Mouse (Mus musculus): ENCODE results near the gene Fn3krp. TPM values are rescaled to one million over a fixed set of nuclear protein-coding genes. Genes with fewer than 3 reads are reported as not detected.
A peak's percentile ranks its signal among the peaks of the same experiment; 100 is the strongest.

The Fn3krp gene
- 7.4 and 7.8 TPM in 2 replicates for polyA plus RNA-seq (2015; fragmentation: Nextera tagmentation; extraction: Ambion mirVana)

GRCm38 (mm10) chr11:121420830-121421552, at the start of gene Fn3krp:
Fn3krp (plus strand) TSS chr11:121421401.
- DNase-seq (ENCODE audit: low spot score) = peak; percentile 98

DNA sequence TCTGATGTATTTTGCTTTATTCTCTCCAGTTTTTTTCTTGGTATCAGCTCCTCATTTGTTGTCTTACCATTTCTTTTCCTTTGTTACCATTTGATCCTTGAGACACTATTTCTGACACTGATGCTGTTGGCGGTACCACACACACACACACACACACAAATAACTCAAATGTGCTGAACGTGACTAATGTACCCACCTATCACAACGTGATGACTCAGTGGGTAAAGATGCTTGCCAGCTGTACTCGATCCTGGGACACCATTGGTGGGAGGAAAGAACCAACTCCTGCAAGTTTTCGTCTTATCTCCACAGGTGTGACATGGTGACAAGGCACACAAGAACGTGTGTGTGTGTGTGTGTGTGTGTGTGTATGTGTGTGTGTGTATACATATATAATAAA, 47.9 kb upstream of the Fn3krp start:
- no peak for DNase-seq (ENCODE audit: low spot score)

DNA sequence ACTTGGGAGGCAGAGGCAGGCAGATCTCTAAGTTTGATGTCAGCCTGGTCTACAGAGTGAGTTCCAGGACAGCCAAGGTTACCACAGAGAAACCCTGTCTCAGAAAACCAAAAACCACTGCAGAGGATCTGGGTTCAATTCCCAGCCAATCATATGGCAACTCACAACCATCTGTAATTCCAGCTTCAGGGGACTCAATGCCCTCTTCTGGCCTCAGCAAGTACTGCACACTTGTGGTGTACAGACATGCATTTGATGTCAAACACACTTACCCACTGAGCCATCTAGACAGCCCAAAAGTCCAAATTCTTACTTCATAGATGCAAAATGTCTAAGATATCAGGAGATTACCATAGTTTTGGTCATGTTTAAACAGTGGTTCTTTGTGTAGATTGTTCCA, 42.6 kb upstream of the Fn3krp start:
- no peak for DNase-seq (ENCODE audit: low spot score)

DNA sequence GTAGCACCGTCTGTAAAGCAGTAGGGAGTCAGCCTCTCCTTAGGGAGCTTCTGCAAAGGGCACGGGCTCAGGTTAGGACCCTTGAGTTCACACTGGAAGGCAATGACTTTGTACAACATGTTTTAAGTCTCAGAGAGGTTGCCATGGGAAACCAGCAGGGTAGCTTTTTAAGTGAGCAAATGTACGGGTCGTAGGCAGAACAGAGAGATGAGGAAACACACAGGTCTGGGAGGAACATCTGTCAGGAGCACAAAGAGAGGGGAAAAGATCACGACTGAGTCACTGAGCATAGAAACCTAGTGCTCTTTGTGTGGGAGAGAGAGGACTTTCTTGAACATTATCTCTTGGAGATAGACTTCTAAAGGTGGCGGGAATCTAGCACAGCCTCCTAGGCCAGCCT, 40.9 kb upstream of the Fn3krp start:
- DNase-seq (ENCODE audit: low spot score) = no peak

GRCm38 (mm10) chr11:121387750-121388553, 33.2 kb upstream of the Fn3krp start, which contains the start of gene Rab40b:
Rab40b (minus strand) TSS chr11:121388251.
- DNase-seq (ENCODE audit: low spot score) = peak; percentile 77

- DNase-seq (ENCODE audit: low spot score) = no peak
These were observed 32.7 kb upstream of the Fn3krp start for GRCm38 (mm10) chr11:121388554-121388945.

DNA sequence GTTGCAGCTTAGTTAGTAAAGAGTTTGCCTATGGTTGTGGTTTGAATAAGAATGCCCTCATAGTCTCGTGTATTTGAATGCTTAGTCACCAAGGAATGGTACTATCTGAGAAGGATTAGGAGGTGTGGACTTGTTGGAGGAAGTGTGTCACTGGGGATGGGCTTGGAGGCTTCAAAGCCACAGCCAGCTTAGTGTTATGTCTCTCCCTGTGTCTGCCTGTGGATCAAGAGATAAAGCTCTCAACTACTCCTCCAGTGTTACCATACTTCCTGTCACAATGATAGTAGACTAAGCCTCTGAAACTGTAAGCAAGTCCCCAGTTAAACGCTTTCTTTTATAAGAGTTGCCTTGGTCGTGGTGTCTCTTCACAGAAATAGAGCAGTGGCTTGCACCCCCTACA, 30.4 kb upstream of the Fn3krp start:
- no peak for DNase-seq (ENCODE audit: low spot score)

DNA sequence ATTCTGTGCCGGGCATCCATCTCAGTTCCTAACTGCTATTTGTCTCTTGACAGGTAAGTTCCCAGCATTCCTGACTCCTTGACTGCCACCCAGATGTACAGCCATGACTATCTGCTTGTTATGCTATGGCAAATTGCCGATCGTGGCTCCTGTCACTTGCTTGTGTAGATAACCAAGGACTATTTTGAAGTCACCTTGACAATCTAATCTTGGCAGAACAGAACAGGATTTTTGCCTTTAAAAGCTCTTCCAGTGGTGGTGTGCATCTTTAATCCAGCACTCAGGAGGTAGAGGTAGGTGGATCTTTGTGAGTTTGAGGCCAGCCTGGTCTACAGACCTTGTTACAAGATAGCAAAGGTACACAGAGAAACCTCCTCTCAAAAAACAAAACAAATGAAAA, 28.8 kb upstream of the Fn3krp start:
- no peak for DNase-seq (ENCODE audit: low spot score)

DNA sequence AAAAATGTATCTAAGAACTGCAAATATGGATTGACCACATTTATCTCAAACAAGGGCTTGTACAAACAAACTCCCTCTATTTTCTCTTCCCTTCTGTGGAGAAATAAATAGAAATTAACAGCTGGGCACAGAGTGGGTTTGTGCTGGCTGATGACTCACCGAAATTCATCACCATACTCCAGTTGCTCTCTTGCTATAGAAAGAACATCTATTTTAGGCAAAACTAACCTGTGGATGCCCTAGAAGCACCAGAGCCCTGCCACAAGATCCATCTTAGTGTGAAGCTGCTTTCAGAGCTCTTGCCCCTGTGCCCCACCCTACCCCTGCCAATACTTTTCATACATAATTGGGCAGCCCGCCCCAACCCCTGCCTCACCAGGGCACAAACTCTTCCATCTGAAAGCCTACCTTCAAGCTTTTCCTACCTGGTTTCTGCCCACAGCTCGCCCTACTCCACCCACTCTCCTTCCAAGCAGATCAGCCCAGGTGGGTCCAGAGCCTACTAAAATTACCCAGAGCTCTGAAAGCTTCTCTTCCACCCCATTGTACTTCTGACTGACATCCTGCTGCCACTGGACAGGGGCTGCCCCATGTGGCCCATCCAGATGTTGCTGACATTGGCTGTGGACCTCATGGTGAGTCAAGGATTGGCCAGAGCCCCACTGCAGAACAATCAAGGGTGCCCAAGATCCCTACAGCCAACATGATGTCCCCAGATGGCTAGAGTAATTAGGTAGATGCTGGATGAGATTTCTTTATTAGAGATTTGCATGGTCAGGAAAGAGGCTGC, 13.6 kb upstream of the Fn3krp start:
- DNase-seq (ENCODE audit: low spot score) = no peak

- no peak for DNase-seq (ENCODE audit: low spot score)
These were observed 6.4 kb upstream of the Fn3krp start for GRCm38 (mm10) chr11:121414762-121415161.

DNA sequence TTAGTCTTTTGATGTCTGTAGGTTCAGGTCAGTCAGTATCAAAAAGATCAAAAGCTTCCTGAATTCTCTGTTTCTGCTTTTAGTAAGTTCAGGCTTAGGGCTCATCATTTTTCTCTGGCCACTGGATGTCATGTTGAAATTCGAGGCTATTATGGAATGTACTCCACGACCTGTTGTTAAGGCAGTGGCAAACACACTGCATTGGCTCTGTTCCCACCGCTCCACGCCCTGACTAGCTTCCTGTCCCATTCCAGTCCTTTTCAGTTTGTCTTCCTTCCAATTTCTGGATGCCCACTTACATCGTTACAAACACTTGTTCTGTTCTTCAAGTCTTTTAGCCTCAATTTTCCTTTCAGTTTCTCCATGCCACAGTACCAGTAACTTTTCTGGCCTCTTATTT, 5.8 kb upstream of the Fn3krp start:
- no peak for DNase-seq (ENCODE audit: low spot score)

DNA sequence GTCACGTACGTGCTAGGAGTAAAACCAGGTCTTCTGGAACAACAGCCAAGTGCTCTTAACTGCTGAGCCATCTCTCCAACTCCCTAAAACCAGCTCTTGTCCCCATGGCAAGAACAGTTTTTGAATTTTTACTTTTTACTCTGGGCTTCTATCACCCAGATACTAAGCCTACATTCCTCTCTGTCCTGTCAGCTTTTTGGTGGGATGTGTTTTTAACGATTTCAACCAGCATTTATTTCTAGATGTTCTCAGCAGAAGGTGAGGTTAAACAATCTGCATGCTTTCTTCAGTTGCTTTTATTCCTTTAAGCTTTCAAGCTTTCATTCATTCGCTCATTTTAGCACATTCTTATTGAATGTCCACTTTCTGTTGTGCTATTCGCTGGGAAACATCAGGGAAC, 3.2 kb upstream of the Fn3krp start:
- no peak for DNase-seq (ENCODE audit: low spot score)

DNA sequence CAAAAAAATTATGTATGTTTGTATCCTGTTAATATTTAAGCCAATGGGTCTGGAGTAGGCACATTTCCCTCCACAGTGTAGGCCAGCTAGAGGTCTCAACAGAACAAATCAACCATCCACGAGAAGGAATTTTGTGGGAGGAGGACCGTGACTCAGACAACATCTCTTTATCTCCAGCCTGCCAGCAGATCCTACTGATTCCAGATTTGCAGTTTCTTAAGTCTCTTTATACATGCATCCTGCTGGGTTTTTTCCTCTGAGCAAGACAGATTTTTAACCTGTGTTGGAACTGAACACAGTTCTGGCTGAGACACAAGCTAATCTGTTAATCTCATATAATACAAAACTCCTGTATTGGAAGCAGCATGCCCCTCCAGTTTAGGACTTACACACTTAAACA, 2.3 kb upstream of the Fn3krp start:
- no peak for DNase-seq (ENCODE audit: low spot score)

DNA sequence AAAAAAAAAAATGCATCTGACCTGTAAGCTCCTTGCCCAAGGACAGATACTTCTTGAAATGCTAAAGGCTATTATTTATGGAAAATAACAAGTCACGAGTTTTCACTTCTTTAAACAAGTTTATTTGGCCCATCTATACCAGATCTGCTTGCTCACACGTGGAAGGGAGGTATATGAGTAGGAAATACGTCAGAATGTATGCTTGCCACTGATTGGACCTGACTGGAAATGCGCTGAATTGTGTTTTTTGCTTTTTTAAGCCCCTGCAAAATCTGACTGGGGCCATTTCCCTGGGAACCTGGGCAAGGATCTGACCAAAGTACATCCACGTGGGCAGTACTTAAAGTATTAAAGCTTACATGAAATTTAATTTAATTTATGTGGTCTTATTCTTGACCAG, 822 bp upstream of the Fn3krp start:
- DNase-seq (ENCODE audit: low spot score) = no peak

DNA sequence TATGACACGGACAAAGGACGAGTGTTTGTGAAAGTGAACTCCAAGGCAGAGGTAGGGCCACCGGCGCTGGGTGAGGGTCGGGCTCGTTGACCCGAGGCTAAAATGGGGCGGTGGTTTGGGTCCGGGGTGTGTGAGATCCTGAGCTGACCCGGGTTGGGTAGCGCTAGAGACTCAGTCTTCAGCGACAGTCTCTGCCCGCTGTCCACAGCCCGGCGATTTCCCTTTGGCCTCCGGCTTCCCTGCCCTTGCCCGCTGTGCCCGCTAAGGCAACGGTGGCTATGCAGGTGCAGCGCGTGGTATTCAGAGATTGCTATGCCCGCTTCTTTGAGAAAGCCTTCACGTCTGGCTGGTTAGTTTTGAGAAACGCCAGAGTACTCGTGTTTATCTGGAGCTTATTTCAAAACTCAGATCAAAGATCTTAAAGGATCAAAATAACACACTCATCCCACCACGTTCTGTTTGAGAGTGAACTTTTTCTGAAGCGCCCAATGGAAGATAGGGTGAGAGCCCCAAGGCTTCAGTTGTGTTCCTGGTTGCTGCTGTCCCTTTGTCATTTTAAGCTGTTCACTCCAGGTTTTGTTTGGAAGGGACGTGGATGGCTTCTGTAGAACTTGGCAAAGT, 462 bp downstream of the Fn3krp start:
- DNase-seq (ENCODE audit: low spot score) = no peak

DNA sequence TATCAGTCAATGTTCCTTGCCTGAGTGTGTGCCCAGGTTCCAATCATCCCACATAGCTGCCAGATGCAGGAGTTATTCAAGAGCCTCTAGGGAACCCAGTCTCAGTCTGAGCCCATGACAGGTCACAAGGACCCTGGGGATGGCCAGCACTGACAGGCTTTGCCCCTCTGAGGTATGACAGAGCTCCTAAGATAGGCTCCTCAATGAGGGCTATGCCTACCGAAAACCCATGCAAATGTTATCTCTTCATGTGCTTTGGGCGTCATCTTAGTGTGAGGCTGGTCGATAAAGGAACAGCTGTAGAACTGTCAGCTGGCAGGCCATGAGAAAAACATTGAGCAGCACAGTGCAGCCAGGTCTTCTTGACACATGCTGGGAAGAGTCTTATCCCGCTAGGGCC, 12.2 kb downstream of the Fn3krp start:
- DNase-seq (ENCODE audit: low spot score) = no peak

GRCm38 (mm10) chr11:121434156-121435155, 13.3 kb downstream of the Fn3krp start, which contains the start of gene Fn3k:
Fn3k (plus strand) TSS chr11:121434913.
- DNase-seq (ENCODE audit: low spot score) = peak; percentile 96

DNA sequence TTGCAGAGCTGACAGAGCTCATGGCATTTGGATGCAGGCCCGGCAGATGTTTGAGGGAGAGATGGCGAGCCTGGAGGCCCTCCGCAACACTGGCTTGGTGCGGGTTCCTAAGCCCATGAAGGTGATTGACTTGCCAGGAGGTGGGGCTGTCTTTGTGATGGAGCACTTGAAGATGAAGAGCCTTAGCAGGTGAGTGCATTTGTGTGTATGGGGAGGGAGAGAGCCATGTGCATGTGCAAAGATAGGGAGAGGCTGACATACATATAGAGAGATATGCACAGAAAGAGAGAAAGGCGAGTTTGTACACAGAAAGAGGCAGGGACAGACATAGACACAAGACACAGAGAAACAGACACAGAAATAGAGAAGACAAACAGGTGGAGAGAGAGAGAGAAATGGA, 16.0 kb downstream of the Fn3krp start:
- no peak for DNase-seq (ENCODE audit: low spot score)

GRCm38 (mm10) chr11:121439686-121440292, 18.6 kb downstream of the Fn3krp start:
- no peak for DNase-seq (ENCODE audit: low spot score)

DNA sequence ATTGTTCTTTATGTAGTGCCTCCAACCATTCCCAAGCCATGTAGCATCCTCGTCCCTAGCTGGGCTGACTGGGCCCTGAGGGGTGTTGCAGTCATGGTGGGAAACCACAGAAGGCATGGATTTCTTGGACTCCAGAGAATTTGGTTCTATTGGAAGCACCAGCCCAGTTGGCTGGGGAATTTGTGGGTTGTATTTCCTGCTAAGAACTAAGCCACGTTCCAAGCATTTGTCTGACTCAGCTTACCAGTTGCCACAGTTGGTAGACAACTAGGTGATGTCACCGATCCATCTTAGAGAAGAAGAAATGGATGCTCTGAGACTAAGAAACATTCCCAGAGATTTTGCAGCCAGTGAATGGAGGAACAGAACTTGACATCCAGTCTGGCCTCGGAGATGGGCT, 20.5 kb downstream of the Fn3krp start:
- no peak for DNase-seq (ENCODE audit: low spot score)
